Mouse (Mus musculus): ENCODE results near the gene Kcnn4.
"Not testable (repeated sequence)": the region's sequence is repeated elsewhere in the genome, so short reads cannot be mapped to it uniquely, and the experiment has no call there.

Gene Kcnn4

GRCm38 (mm10) chr7:24391687-24392086, 21.6 kb downstream of the Kcnn4 start:
- no peak for DNase-seq (ENCODE audit: low read depth)

GRCm38 (mm10) chr7:24394054-24394453, 24.0 kb downstream of the Kcnn4 start:
- no peak for DNase-seq (ENCODE audit: low read depth)

GRCm38 (mm10) chr7:24394475-24395161, 24.6 kb downstream of the Kcnn4 start:
- no peak for DNase-seq (ENCODE audit: low read depth)

GRCm38 (mm10) chr7:24396832-24397231, 26.8 kb downstream of the Kcnn4 start:
- DNase-seq (ENCODE audit: low read depth), result no peak

GRCm38 (mm10) chr7:24398364-24398913, 28.4 kb downstream of the Kcnn4 start:
- no peak for DNase-seq (ENCODE audit: low read depth)

GRCm38 (mm10) chr7:24399256-24400081, 29.4 kb downstream of the Kcnn4 start, which contains the start of gene Smg9:
Gene Smg9 (plus strand): TSS chr7:24399619.
- peak; percentile 99 for DNase-seq (ENCODE audit: low read depth)

GRCm38 (mm10) chr7:24400082-24400452, 30.0 kb downstream of the Kcnn4 start:
- no peak for DNase-seq (ENCODE audit: low read depth)

- DNase-seq (ENCODE audit: low read depth), result not testable (repeated sequence)
Measured at GRCm38 (mm10) chr7:24400489-24400888, 30.4 kb downstream of the Kcnn4 start.

- DNase-seq (ENCODE audit: low read depth), result no peak
Measured at GRCm38 (mm10) chr7:24402851-24403250, 32.8 kb downstream of the Kcnn4 start.

GRCm38 (mm10) chr7:24405649-24406048, 35.6 kb downstream of the Kcnn4 start:
- no peak for DNase-seq (ENCODE audit: low read depth)

- no peak for DNase-seq (ENCODE audit: low read depth)
Measured at GRCm38 (mm10) chr7:24406528-24407344, 36.7 kb downstream of the Kcnn4 start.

- no peak for DNase-seq (ENCODE audit: low read depth)
Measured at GRCm38 (mm10) chr7:24408186-24408585, 38.1 kb downstream of the Kcnn4 start.

GRCm38 (mm10) chr7:24410123-24410522, 40.1 kb downstream of the Kcnn4 start:
- DNase-seq (ENCODE audit: low read depth), result no peak

GRCm38 (mm10) chr7:24410831-24411230, 40.8 kb downstream of the Kcnn4 start:
- no peak for DNase-seq (ENCODE audit: low read depth)

- DNase-seq (ENCODE audit: low read depth), result no peak
Measured at GRCm38 (mm10) chr7:24413630-24414029, 43.6 kb downstream of the Kcnn4 start.

- DNase-seq (ENCODE audit: low read depth), result no peak
Measured at GRCm38 (mm10) chr7:24415261-24415660, 45.2 kb downstream of the Kcnn4 start.

- no peak for DNase-seq (ENCODE audit: low read depth)
Measured at GRCm38 (mm10) chr7:24419579-24419978, 49.5 kb downstream of the Kcnn4 start.

GRCm38 (mm10) chr7:24421648-24422047, 51.6 kb downstream of the Kcnn4 start:
- no peak for DNase-seq (ENCODE audit: low read depth)

GRCm38 (mm10) chr7:24422251-24422650, 52.2 kb downstream of the Kcnn4 start:
- DNase-seq (ENCODE audit: low read depth), result no peak

GRCm38 (mm10) chr7:24423107-24423763, 53.2 kb downstream of the Kcnn4 start:
- no peak for DNase-seq (ENCODE audit: low read depth)

GRCm38 (mm10) chr7:24423956-24424732, 54.1 kb downstream of the Kcnn4 start:
- DNase-seq (ENCODE audit: low read depth), result no peak
